Mouse (Mus musculus) thymus, adult 18-20 months (tissue): ENCODE data around the gene Klk7.
A peak's percentile ranks its signal among the peaks of the same experiment; 100 is the strongest.

Experiments
- DNase-seq, 2 experiments: peaks; one replicate each; pipeline ENCODE4 v3.0.0; 2022; ENCODE audit warnings: mixed read lengths in 2 of 2

Klk7 gene

DNA sequence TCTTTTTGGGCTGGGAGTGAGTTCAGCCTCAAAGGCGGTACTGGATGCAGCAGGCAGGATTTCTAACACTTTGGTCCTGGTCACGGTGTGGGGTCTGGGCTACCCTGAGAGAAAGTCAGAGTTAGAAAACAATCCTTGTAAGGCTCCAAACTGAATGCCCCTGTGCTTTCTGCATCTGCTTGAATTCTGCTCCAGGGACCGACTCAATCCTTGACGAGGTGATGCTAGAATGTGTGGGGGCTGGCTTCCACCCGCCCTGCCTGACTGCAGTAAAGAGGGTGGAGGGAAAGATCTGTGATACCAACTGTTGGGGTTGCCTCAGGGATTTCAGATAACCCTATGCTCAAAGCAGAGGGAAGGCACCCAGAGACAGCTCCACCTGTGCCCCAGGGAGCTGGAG lies at the start of gene Klk7:
TSS of gene Klk7 (plus strand) at position 301 of the 400 bp plus-strand sequence.
- DNase-seq: no peak

GRCm38 (mm10) chr7:43766484-43766883 lies 44.6 kb upstream of the Klk7 start:
- no peak for DNase-seq

DNA sequence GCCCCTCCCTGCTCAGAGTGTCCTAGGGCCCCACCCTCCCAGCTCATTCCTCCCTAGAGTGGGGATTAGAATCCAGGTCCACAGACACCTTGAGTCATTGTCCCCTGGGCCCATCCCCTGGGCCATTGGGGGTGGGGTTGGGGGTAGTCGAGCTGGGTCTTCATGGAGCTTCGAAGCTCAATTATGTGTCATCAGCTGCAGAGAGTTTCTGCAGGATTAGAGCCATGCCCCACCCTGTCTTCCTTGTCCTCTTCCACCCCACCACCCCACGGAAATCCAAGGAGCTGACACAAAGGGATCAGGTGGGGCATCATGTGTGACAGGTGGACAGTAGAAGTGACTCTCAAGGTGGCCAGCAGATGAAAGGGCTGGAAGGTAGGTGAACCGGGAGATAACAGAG lies 42.5 kb upstream of the Klk7 start, which contains the start of gene Klk12:
TSS of gene Klk12 (plus strand) at position 301 of the 400 bp plus-strand sequence.
- no peak for DNase-seq

GRCm38 (mm10) chr7:43769636-43770035 lies 41.5 kb upstream of the Klk7 start:
- DNase-seq: no peak

DNA sequence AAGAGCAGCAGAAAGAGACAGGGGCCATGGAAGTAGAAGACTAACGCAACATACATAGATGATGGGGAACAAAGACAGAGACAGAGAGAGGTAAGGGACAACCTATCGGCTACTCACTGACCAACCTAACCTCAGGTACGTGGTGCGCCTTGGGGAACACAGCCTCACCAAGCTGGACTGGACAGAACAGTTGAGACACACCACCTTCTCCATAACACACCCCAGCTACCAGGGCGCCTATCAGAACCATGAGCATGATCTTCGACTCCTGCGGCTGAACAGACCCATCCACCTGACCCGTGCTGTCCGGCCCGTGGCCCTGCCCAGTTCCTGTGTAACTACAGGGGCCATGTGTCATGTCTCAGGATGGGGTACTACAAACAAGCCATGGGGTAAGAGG lies 40.4 kb upstream of the Klk7 start:
- DNase-seq: no peak

GRCm38 (mm10) chr7:43771916-43772315 lies 39.2 kb upstream of the Klk7 start:
- DNase-seq: no peak

DNA sequence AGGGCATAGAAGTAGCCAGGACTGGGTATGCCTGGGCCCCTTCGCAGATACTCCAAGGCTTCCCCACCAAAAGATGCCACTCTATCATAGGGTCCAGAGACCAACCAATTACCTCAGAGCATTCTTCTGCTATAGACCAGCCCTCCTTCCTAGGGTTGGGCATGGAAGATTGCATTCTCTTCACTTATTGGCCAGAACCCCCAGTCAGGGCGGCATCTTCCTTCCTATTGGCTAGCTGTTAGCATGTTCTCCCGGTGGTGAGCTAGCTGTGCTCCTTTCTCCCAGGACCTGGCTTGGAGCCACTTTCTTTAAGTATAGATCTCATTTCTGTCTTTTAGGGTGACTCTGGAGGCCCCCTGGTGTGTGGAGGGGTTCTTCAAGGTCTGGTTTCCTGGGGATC lies 38.2 kb upstream of the Klk7 start:
- no peak for DNase-seq

- no peak for DNase-seq
Measured at GRCm38 (mm10) chr7:43774364-43774763, 36.7 kb upstream of the Klk7 start, which contains the start of gene Klk11. Gene Klk11 (plus strand): TSS chr7:43774604.

DNA sequence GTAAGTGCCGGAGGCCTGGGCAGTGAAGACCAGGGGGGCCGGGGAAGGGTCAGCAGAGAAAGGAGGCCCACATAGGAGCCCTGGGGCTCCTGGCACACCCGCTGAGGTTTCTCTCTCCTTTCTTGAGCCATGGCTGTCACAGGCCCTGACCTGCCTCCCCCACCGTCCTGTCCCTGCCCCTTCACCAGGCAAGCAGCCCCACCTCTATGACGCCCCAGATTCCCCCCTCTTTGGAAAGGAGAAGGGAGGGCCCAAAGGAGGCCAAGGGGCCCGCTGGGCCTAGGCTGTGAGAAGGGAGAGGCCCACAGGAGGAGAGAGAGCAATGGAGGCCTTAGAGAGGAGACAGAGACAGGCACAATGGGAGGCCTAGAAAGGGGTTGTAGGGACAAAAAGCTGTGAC lies 36.3 kb upstream of the Klk7 start:
- DNase-seq: no peak

DNA sequence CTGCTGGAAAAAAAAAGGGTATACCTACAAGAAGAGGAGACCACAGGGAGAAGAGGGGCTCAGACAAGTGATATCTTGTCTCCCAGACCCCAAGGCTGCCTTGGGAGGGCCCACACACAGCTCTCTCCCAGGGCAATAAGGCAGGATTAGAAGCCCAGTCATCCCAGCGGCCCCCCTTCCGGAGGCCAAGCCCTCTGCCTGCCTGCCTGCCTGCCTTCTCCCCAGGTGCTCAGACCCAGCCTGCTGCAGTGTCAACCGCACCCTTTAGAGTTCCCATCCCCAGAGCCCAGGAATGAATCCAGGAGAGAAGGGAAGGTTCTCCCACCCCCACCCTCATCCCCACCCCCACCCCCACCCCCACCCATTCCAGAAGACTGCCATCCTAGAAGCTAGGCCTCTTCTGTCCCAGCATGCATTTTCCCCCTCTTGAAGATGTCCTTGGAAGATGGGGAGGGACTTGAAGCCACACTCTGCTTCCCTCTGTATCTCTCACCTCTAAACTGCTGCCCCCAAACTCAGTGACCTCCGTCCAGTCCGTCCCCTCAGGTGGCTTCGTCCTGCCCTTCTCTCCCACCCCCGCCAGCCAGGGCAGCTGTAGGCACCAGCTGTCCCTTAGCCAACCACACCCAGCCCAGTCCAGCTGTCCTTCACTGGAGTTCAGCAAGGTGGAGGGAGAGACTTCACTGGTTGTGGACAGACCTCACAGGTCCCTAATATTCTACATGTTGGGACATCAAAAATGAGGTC lies 35.6 kb upstream of the Klk7 start:
- no peak for DNase-seq

DNA sequence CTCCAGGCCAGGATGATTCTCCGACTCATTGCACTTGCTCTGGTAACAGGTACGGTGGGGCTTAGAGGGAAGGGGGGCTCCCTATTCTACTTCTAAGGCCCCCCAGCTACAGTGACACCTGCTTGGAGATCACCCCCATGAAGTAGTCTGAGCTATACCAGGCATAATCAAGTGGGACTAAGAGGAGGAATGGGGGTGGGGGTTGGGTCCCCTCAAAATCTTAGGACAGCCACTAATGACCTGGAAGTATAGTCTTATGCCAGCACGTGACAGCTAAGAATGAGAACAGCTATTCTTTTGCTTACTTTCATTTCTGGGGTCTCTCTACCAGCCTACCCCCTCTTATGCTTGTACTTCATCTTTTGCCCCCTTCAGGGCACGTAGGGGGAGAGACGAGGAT lies 34.6 kb upstream of the Klk7 start:
- no peak for DNase-seq

- DNase-seq: no peak
Measured at GRCm38 (mm10) chr7:43777423-43777822, 33.7 kb upstream of the Klk7 start.

- no peak for DNase-seq
Measured at GRCm38 (mm10) chr7:43778176-43778970, 32.7 kb upstream of the Klk7 start.

- DNase-seq: no peak
Measured at GRCm38 (mm10) chr7:43780241-43780640, 30.9 kb upstream of the Klk7 start.

DNA sequence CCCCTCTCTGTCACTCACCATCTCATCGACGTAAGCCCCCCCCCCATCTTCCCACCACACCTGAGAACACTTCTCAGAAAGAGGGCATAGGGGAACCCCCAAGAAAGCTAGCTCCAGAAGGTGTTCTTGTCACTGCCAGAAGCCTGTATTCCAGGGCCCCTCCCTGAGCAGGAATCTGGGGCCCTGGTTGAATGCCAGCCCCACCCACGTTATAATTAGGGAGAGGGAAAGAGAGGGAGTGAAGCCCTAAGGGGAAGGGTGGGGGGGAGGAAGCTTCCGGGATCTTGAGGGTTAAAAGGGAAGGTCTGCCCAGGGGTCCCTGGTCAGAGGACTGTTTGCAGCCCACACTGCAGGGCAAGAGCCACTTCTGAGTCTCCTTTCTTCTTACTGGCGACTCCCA lies 30.3 kb upstream of the Klk7 start, which contains the start of gene Klk10:
TSS of gene Klk10 (plus strand) at position 290 of the 400 bp plus-strand sequence.
- no peak for DNase-seq

DNA sequence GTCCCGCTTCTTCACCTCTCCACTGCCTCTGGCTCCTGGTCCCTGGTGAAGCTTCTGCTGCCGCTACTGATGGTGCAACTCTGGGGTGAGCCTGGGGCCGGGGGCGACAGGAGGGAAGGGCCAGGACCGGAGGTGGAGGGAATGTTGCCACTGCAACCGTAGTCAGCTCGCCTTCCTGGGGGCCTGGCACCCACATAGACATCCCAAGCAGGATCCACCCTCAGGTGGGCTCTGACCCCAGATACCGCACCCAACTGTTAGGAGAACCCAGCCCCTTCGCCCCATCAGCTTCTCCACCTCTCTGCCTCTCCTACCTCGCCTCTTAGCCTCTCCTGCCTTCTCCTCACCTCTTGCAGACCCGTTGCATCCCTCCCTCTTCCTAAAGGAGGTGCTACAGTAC lies 29.6 kb upstream of the Klk7 start:
- DNase-seq: no peak

GRCm38 (mm10) chr7:43782275-43783265 lies 28.5 kb upstream of the Klk7 start:
- DNase-seq: peak in 1 of 2 experiments; percentile 17

DNA sequence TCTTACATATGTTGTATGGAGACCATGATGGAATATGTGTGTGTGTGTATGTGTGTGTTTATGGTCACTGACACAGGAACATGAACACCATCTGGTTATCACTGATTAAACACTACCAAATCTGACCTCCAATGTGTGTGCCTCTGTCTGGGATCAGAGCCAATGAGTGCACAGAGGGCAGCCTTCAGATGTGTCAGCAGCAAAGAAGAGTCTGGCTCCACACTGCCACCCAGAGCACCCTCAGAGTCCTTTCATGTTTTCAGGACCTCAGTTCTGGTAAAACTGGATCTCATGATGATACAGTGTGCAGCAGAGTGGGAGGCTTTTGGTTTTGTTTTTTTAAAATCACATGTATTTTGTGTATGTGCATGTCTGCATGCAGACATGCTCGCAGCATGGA lies 25.8 kb upstream of the Klk7 start:
- no peak for DNase-seq

DNA sequence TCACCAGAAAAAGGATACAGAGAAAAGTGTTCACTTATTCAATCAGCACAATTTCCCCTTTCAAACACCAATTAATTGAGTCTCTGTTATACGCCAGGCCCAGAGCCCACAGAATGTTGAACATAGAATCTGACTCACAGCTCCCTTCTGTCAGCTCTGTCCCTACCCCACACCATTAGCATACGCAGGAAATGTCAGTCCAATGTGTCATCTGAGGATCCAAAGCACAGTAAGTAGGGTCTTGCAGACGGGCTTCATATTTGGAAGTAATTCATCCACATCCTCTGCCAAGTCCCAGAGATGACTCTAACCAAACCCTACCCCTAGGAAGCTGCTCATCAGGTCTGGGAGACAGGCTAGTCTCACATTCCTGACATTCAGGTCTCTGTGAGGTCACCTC lies 23.0 kb upstream of the Klk7 start:
- no peak for DNase-seq

DNA sequence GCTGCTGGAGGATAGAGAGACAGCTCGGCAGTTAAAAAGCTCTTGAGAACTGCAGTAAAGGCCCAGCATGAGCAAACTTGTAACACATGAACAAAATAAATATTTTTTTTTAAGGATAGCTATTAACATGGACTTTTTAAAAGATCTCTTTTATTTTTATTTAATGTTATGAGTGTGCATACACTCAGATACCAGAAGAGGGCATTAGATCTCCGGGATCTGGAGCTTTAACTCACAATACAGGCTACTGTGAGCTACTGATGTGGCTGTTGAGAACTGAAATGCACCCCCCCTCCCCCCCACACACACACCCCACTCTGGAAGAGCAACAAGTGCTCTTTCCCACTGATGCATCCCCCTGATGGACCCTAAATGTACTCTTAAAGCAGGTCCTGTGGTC lies 21.8 kb upstream of the Klk7 start:
- no peak for DNase-seq

DNA sequence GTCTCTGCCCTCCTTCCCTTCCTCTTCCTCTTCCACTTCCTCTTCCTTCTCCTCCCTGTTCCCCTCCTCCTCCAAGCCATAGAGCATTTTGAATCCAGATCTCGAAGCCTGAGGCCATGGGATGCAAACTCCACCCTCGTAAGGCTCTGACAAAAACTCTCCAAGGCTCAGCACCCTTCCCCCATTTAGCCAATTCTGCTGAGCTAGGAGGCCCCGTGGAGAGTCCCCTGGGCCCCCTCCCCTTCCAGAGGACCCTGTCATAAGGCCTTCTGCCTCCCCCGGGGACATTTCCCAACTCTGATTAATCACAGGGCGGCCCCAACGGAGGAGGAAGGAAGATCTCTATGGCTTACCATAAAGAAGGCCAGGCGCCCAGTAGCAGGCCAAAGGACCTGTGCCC lies 19.5 kb upstream of the Klk7 start, which contains the start of gene Klk9:
TSS of gene Klk9 (plus strand) at position 301 of the 400 bp plus-strand sequence.
- DNase-seq: no peak

- no peak for DNase-seq
Measured at GRCm38 (mm10) chr7:43796355-43796754, 14.7 kb upstream of the Klk7 start.

GRCm38 (mm10) chr7:43797333-43797769 lies 13.7 kb upstream of the Klk7 start, which contains the start of gene Klk8:
Gene Klk8 (plus strand): TSS chr7:43797577.
- peak; percentile 16 to 26 for DNase-seq
